17 mouse cellular contexts compared by ENCODE assay signal in genomic region chr12:9254301-9254860, GRCm38 (mm10).
DNase-seq lines count a peak whose midpoint lies in the region; ATAC-seq and TF ChIP-seq lines count a peak whose summit lies in the region.
"Had no signal": no experiment of that assay in that cellular context is flagged by ENCODE, and none has a peak within 500 bp of the region (broad histone marks: within the 10 kb centered on the region; RNA-seq: fewer than 3 reads in every experiment).

No protein-coding gene starts in this region.

- DNase-seq in hindbrain, postnatal 0 days (ENCODE audit: low spot score), result no peak
- peak; percentile 53 for DNase-seq in brain, adult 2 months (ENCODE audit: low read depth, low spot score)
- DNase-seq in layer of hippocampus, adult 9-11 months, result peak; percentile 67
- DNase-seq in ovary, postnatal 14 days (ENCODE audit: low spot score), result no peak
- DNase-seq: cerebellum, adult 9-11 months; embryo, embryonic 11 days; gastrocnemius, postnatal 10 days; heart, adult 2 months; lung, postnatal 10 days; thymus, postnatal 36 days had no signal

- no peak overlapping the region for H3K9ac ChIP-seq in hindbrain, embryonic 13.5 days
- no peak overlapping the region for H3K9ac ChIP-seq in hindbrain, postnatal 0 days (replicated peaks; ENCODE audit: low read length)
- H3K9ac ChIP-seq in neural tube, embryonic 12.5 days, result no peak overlapping the region
- H3K9ac ChIP-seq in neural tube, embryonic 15.5 days (replicated peaks), result no peak overlapping the region
- H3K9ac ChIP-seq: forebrain, embryonic 15.5 days had no signal

- no peaks in the 10 kb centered on the region for H3K36me3 ChIP-seq in hindbrain, embryonic 13.5 days
- no peaks in the 10 kb centered on the region for H3K36me3 ChIP-seq in hindbrain, postnatal 0 days (ENCODE audit: insufficient read depth, low read length)
- no peaks in the 10 kb centered on the region for H3K36me3 ChIP-seq in neural tube, embryonic 12.5 days
- H3K36me3 ChIP-seq in neural tube, embryonic 15.5 days, result no peaks in the 10 kb centered on the region
- H3K36me3 ChIP-seq: forebrain, embryonic 15.5 days had no signal

- no peak overlapping the region for H3K4me2 ChIP-seq in hindbrain, embryonic 13.5 days
- no peak overlapping the region for H3K4me2 ChIP-seq in hindbrain, postnatal 0 days (ENCODE audit: low read depth, low read length)
- 0 out of 2 replicates have a peak overlapping the region, but pooled peaks have one; percentile 0 for H3K4me2 ChIP-seq in neural tube, embryonic 12.5 days (replicated peaks)
- H3K4me2 ChIP-seq in neural tube, embryonic 15.5 days, result no peak overlapping the region
- H3K4me2 ChIP-seq: forebrain, embryonic 15.5 days had no signal

- H3K27ac ChIP-seq in hindbrain, embryonic 13.5 days, result no peak overlapping the region
- H3K27ac ChIP-seq in hindbrain, postnatal 0 days, result no peak overlapping the region
- H3K27ac ChIP-seq in neural tube, embryonic 12.5 days, result no peak overlapping the region
- no peak overlapping the region for H3K27ac ChIP-seq in neural tube, embryonic 15.5 days (replicated peaks)
- H3K27ac ChIP-seq: forebrain, embryonic 15.5 days; heart, adult 2 months had no signal

- peaks cover 10% of the 10 kb centered on the region for H3K4me1 ChIP-seq in hindbrain, embryonic 13.5 days (replicated peaks)
- H3K4me1 ChIP-seq in hindbrain, postnatal 0 days (ENCODE audit: insufficient read depth, low read length), result no peaks in the 10 kb centered on the region
- peaks cover 7% of the 10 kb centered on the region; the same call in 1 of the 2 replicates for H3K4me1 ChIP-seq in neural tube, embryonic 12.5 days
- H3K4me1 ChIP-seq in neural tube, embryonic 15.5 days, result peaks cover 15% of the 10 kb centered on the region

- H3K9me3 ChIP-seq in hindbrain, embryonic 13.5 days, result no peaks in the 10 kb centered on the region
- no peaks in the 10 kb centered on the region for H3K9me3 ChIP-seq in hindbrain, postnatal 0 days (ENCODE audit: low read length)
- H3K9me3 ChIP-seq in neural tube, embryonic 12.5 days, result no peaks in the 10 kb centered on the region
- no peaks in the 10 kb centered on the region for H3K9me3 ChIP-seq in neural tube, embryonic 15.5 days (replicated peaks)
- H3K9me3 ChIP-seq: forebrain, embryonic 15.5 days had no signal

- 44% methylated on average over 6 of the region's 6 CpGs for WGBS in hindbrain, embryonic 13.5 days
- WGBS in hindbrain, postnatal 0 days, result 49% methylated on average over 6 of the region's 6 CpGs
- 37% methylated on average over 6 of the region's 6 CpGs for WGBS in neural tube, embryonic 12.5 days
- 26% methylated on average over 6 of the region's 6 CpGs for WGBS in neural tube, embryonic 15.5 days

- no peak overlapping the region for H3K4me3 ChIP-seq in hindbrain, embryonic 13.5 days
- H3K4me3 ChIP-seq in hindbrain, postnatal 0 days (ENCODE audit: low read length), result no peak overlapping the region
- H3K4me3 ChIP-seq in neural tube, embryonic 12.5 days, result no peak overlapping the region
- H3K4me3 ChIP-seq in neural tube, embryonic 15.5 days (replicated peaks), result no peak overlapping the region
- H3K4me3 ChIP-seq: erythroblast, embryonic 14.5 days; forebrain, embryonic 15.5 days; heart, adult 2 months had no signal

- no peak for TF ChIP-seq CTCF in hindbrain, postnatal 0 days (IDR thresholded peaks at IDR 0.05; ENCODE audit: low read depth)

- 0 out of 2 replicates have a peak, but pooled peaks cover 3% of the 10 kb centered on the region for H3K27me3 ChIP-seq in hindbrain, embryonic 13.5 days
- H3K27me3 ChIP-seq in hindbrain, postnatal 0 days (ENCODE audit: insufficient read depth, low read length), result no peaks in the 10 kb centered on the region
- 0 out of 2 replicates have a peak, but pooled peaks cover 3% of the 10 kb centered on the region for H3K27me3 ChIP-seq in neural tube, embryonic 12.5 days (replicated peaks)
- H3K27me3 ChIP-seq in neural tube, embryonic 15.5 days (replicated peaks), result no peaks in the 10 kb centered on the region
- H3K27me3 ChIP-seq: forebrain, embryonic 15.5 days had no signal

- 0 out of 2 replicates have a peak, but pooled peaks have one; percentile 29 for ATAC-seq in hindbrain, embryonic 13.5 days (ENCODE audit: low FRiP score)
- no peak for ATAC-seq in hindbrain, postnatal 0 days
- no peak for ATAC-seq in neural tube, embryonic 12.5 days (ENCODE audit: low FRiP score, low read depth)
- ATAC-seq in neural tube, embryonic 15.5 days (ENCODE audit: low FRiP score), result no peak
- no peak for ATAC-seq in monocyte, adult 5-6 weeks (replicated peaks; ENCODE audit: insufficient number of reproducible peaks, low FRiP score, low TSS enrichment, poor library complexity, severe bottlenecking)
- ATAC-seq: intestine, embryonic 16.5 days had no signal

Comparison
In these comparisons a context has a peak if more than half of its experiments do, and no peak if none do; other contexts are left out.
1. DNase-seq: peak in brain, adult 2 months (single experiment) and layer of hippocampus, adult 9-11 months (single experiment); none in hindbrain, postnatal 0 days (single experiment) and ovary, postnatal 14 days (single experiment).